Comparison of ENCODE assay signal across 8 mouse cellular contexts in genomic region chrX:135009471-135009815, GRCm38 (mm10). TPM values are rescaled to one million over a fixed set of nuclear protein-coding genes. Genes with fewer than 3 reads are reported as not detected.
DNase-seq lines count a peak whose midpoint lies in the region; ATAC-seq lines count a peak whose summit lies in the region.

No protein-coding gene starts in this region.

- 39% methylated on average over 6 of the region's 6 CpGs for WGBS in kidney, embryonic 14.5 days
- 30% methylated on average over 6 of the region's 6 CpGs for WGBS in hindbrain, embryonic 13.5 days
- WGBS in midbrain, embryonic 13.5 days, result 37% methylated on average over 6 of the region's 6 CpGs

- no peaks in the 10 kb centered on the region for H3K4me1 ChIP-seq in kidney, embryonic 14.5 days (ENCODE audit: control insufficient read depth, insufficient read depth, low read length)
- peaks cover 4% of the 10 kb centered on the region; the same call in 1 of the 2 replicates for H3K4me1 ChIP-seq in hindbrain, embryonic 13.5 days (replicated peaks)
- H3K4me1 ChIP-seq in midbrain, embryonic 13.5 days (replicated peaks), result peaks cover 4% of the 10 kb centered on the region; the same call in 1 of the 2 replicates

- DNase-seq in kidney, adult 18-20 months, result no peak
- no peak for DNase-seq in thymus, postnatal 0 days (ENCODE audit: low spot score)
- no peak for DNase-seq in embryo, embryonic 10 days (ENCODE audit: low spot score)
- no peak for DNase-seq in layer of hippocampus, adult 9-10 months (ENCODE audit: low spot score)

- ATAC-seq in kidney, embryonic 14.5 days (ENCODE audit: low FRiP score, low TSS enrichment), result no peak
- peak; percentile 45 for ATAC-seq in common myeloid progenitor, adult 5-6 weeks (replicated peaks; ENCODE audit: low read depth, poor library complexity, severe bottlenecking)
- peak; percentile 49 for ATAC-seq in hindbrain, embryonic 13.5 days (ENCODE audit: low FRiP score)
- ATAC-seq in midbrain, embryonic 13.5 days, result no peak

- peak overlapping the region; percentile 21; the same call in 1 of the 2 replicates for H3K4me2 ChIP-seq in kidney, embryonic 14.5 days (replicated peaks; ENCODE audit: low read depth, low read length)
- peak overlapping the region; percentile 50 for H3K4me2 ChIP-seq in hindbrain, embryonic 13.5 days
- peak overlapping the region; percentile 47 for H3K4me2 ChIP-seq in midbrain, embryonic 13.5 days (replicated peaks)

- no peaks in the 10 kb centered on the region for H3K36me3 ChIP-seq in kidney, embryonic 14.5 days (ENCODE audit: control insufficient read depth, insufficient read depth, low read length)
- H3K36me3 ChIP-seq in hindbrain, embryonic 13.5 days, result no peaks in the 10 kb centered on the region
- H3K36me3 ChIP-seq in midbrain, embryonic 13.5 days, result no peaks in the 10 kb centered on the region

- H3K27me3 ChIP-seq in kidney, embryonic 14.5 days (ENCODE audit: control insufficient read depth, insufficient read depth, low read length), result peaks cover 3% of the 10 kb centered on the region; the same call in 1 of the 2 replicates
- H3K27me3 ChIP-seq in hindbrain, embryonic 13.5 days, result peaks cover 12% of the 10 kb centered on the region; the same call in 1 of the 2 replicates
- H3K27me3 ChIP-seq in midbrain, embryonic 13.5 days, result peaks cover 12% of the 10 kb centered on the region; the same call in 1 of the 2 replicates

- peak overlapping the region; percentile 59 for H3K4me3 ChIP-seq in kidney, embryonic 14.5 days (ENCODE audit: low read length)
- peak overlapping the region; percentile 51 for H3K4me3 ChIP-seq in hindbrain, embryonic 13.5 days
- peak overlapping the region; percentile 57 for H3K4me3 ChIP-seq in midbrain, embryonic 13.5 days (replicated peaks)

- H3K27ac ChIP-seq in kidney, embryonic 14.5 days (ENCODE audit: low read depth, low read length), result no peak overlapping the region
- peak overlapping the region; percentile 95 for H3K27ac ChIP-seq in hindbrain, embryonic 13.5 days
- peak overlapping the region; percentile 68; the same call in 1 of the 2 replicates for H3K27ac ChIP-seq in midbrain, embryonic 13.5 days

- no peaks in the 10 kb centered on the region for H3K9me3 ChIP-seq in kidney, embryonic 14.5 days (ENCODE audit: control insufficient read depth, low read length)
- H3K9me3 ChIP-seq in hindbrain, embryonic 13.5 days, result no peaks in the 10 kb centered on the region
- H3K9me3 ChIP-seq in midbrain, embryonic 13.5 days, result no peaks in the 10 kb centered on the region

- no peak overlapping the region for H3K9ac ChIP-seq in kidney, embryonic 14.5 days (ENCODE audit: low read depth, low read length)
- peak overlapping the region; percentile 81 for H3K9ac ChIP-seq in hindbrain, embryonic 13.5 days
- H3K9ac ChIP-seq in midbrain, embryonic 13.5 days (replicated peaks), result no peak overlapping the region

RNA-seq across cellular contexts. Expression of gene Zmat1, which starts 0.4 kb away (rescaled TPM):
- polyA plus RNA-seq in kidney, embryonic 14.5 days (2014; fragmentation: Nextera tagmentation; extraction: Ambion mirVana), result 4.5 and 6.7 TPM in 2 replicates
- 2.1 and 3.7 TPM in 2 replicates for total RNA-seq in common myeloid progenitor, adult 5-6 weeks (2017)
- 7.8 and 8.4 TPM in 2 replicates for polyA plus RNA-seq in hindbrain, embryonic 13.5 days (2015; fragmentation: Nextera tagmentation; extraction: Ambion mirVana)
- 7.1 TPM in 2 replicates for polyA plus RNA-seq in midbrain, embryonic 13.5 days (2015; fragmentation: Nextera tagmentation; extraction: Ambion mirVana)
- polyA plus RNA-seq in thymus, postnatal 0 days (2015; fragmentation: Nextera tagmentation; extraction: Ambion mirVana), result 3.9 and 4.0 TPM in 2 replicates

RNA-seq across cellular contexts. Expression of gene Nxf2, which starts 44.9 kb away (rescaled TPM):
- 0.64 and 0.84 TPM in 2 replicates for polyA plus RNA-seq in kidney, embryonic 14.5 days (2014; fragmentation: Nextera tagmentation; extraction: Ambion mirVana)
- 0.37 and 2.1 TPM in 2 replicates for total RNA-seq in common myeloid progenitor, adult 5-6 weeks (2017)
- 0.22 and 0.38 TPM in 2 replicates for polyA plus RNA-seq in hindbrain, embryonic 13.5 days (2015; fragmentation: Nextera tagmentation; extraction: Ambion mirVana)
- 0.15 and 0.39 TPM in 2 replicates for polyA plus RNA-seq in midbrain, embryonic 13.5 days (2015; fragmentation: Nextera tagmentation; extraction: Ambion mirVana)
- 0.58 and 0.68 TPM in 2 replicates for polyA plus RNA-seq in thymus, postnatal 0 days (2015; fragmentation: Nextera tagmentation; extraction: Ambion mirVana)

Comparison
In these comparisons a context has a peak if more than half of its experiments do, and no peak if none do; other contexts are left out.
1. ATAC-seq: peak in common myeloid progenitor, adult 5-6 weeks (single experiment) and hindbrain, embryonic 13.5 days (single experiment); none in kidney, embryonic 14.5 days (single experiment) and midbrain, embryonic 13.5 days (single experiment).
2. Peak in every context shown above with its lines, with median percentiles within 50 percentile points of each other: H3K4me2 ChIP-seq and H3K4me3 ChIP-seq.